Mouse (Mus musculus) embryonic stem cell, embryonic (primary cell): Measurements from ENCODE around the gene Arid5b.

Source experiments
- CTCF ChIA-PET, 4 experiments: fragments of 300-600 bp in 2 of 4; fragments of 350-600 bp in 2 of 4; sonication (Branson Sonifier 250); formaldehyde crosslinking; loops; one replicate each; lab custom pipeline; 2022; ENCODE audit warnings: inconsistent platforms in 2 of 4; lab: Charles Lee
- POLR2A ChIA-PET, 4 experiments: fragments of 300-600 bp in 2 of 4; fragments of 350-600 bp in 2 of 4; sonication (Branson Sonifier 250); formaldehyde crosslinking; loops; one replicate each; lab custom pipeline; 2022; ENCODE audit warnings: antibody characterized with exemption in 4 of 4, inconsistent platforms in 1 of 4; lab: Charles Lee

Gene Arid5b

GRCm38 (mm10) chr10:68222676-68223075 lies 55.9 kb downstream of the Arid5b start:
- ChIA-PET POLR2A (interaction anchor here in 3 of 4 experiments (0.5 to 2.3 kb wide), 11 partner anchors 9 to 1618 kb away, joined by 3 to 17 read pairs (median 3); no protein-coding TSS in a partner anchor), CTCF (no interaction called here)

DNA sequence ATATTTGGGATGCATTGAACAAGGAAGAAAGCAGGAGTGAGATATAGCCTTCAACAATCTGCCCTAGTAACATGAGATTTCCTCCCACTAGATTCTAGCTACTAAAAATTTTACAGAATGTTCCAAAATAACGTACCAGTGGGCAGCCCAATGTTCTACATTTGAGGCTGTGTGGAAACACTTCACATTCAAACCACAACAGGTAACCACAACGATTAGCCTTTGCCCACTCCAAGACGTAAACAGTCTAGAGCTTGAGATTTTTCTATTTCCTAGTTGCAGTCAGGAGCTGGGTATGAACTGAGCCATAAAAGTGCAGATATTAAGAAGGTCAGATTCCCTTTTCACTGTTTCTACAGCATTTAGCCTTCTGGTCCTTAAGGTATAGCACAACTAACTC lies 56.5 kb downstream of the Arid5b start:
- CTCF ChIA-PET, result interaction anchor here in 1 of 4 experiments (0.7 kb wide), 1 partner anchor 11 kb away, joined by 3 read pairs; no protein-coding TSS in a partner anchor
- POLR2A ChIA-PET, result interaction anchor here (0.5 to 2.3 kb wide), 16 partner anchors 8 to 1619 kb away, joined by 3 to 17 read pairs (median 3); no protein-coding TSS in a partner anchor

DNA sequence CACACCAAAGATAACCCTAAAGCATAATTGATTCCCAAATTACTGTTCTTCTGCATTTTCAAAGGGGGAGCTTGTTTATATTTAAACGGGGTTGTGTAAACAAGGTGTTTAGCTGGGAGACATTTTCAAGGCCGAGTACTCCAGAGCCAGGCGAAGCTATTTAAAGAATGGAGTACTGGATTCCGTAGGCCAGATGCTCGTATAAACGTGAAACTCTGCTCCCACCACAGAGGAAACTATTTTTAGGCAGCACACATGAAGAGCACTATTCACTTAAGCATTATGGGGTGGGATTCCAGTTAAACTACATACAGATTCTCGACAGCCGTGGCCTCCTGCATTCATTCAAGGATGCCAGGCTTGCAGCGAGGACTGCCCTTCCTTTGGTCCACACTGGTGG lies 59.2 kb downstream of the Arid5b start:
- CTCF ChIA-PET, result interaction anchor here in 1 of 4 experiments (1.0 kb wide), 1 partner anchor 48 kb away, joined by 3 read pairs; no protein-coding TSS in a partner anchor

GRCm38 (mm10) chr10:68218678-68219077 lies 59.9 kb downstream of the Arid5b start:
- POLR2A ChIA-PET, result interaction anchor here in 1 of 4 experiments (1.0 to 1.3 kb wide), 3 partner anchors 8 to 20 kb away, joined by 3 to 4 read pairs (median 3); no protein-coding TSS in a partner anchor
- CTCF ChIA-PET, result interaction anchor here in 1 of 4 experiments (1.0 kb wide), 1 partner anchor 47 kb away, joined by 3 read pairs; no protein-coding TSS in a partner anchor

More for the DNA sequence above, 59.2 kb downstream of the Arid5b start:
- POLR2A ChIA-PET, result interaction anchor here in 2 of 4 experiments (1.0 to 1.7 kb wide), 4 partner anchors 7 to 57 kb away, joined by 3 to 5 read pairs (median 4); no protein-coding TSS in a partner anchor

DNA sequence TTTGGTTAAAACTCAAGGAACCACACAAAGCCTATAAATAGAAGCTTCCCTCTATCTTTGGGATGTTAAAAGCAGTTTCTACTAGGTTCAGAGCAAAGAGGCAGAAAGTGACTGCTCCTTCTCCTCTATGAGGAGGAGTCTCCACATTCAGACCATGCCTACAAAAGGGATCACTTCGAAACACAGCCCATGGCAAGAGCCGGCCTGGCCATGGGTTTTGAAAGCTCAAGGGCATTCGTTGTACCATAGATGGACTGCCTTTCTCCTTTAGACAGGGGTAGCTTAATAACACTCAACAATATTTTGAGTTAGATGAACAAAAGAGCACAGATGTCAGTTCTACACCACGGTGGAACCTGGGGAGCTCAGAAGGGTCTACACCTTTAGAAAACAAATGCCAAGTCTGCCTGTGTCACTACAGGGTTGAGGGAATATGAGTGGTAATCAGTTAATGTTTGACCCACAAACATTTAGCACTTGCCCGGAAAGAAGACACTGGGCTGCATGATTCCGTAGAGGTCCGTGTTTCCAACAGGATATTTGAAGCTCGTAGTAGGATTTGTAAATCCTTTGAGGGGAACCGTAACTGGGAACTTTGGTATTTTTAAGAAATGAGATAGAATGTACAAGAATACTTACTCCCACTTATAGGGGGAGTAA lies 63.6 kb downstream of the Arid5b start:
- ChIA-PET POLR2A (interaction anchor here in 1 of 4 experiments (0.6 to 1.3 kb wide), 8 partner anchors 12 to 170 kb away, joined by 3 to 8 read pairs (median 3); no protein-coding TSS in a partner anchor), CTCF (interaction anchor here in 3 of 4 experiments (0.6 to 0.9 kb wide), 3 partner anchors 61 to 68 kb away, joined by 3 to 4 read pairs (median 4); no protein-coding TSS in a partner anchor)

DNA sequence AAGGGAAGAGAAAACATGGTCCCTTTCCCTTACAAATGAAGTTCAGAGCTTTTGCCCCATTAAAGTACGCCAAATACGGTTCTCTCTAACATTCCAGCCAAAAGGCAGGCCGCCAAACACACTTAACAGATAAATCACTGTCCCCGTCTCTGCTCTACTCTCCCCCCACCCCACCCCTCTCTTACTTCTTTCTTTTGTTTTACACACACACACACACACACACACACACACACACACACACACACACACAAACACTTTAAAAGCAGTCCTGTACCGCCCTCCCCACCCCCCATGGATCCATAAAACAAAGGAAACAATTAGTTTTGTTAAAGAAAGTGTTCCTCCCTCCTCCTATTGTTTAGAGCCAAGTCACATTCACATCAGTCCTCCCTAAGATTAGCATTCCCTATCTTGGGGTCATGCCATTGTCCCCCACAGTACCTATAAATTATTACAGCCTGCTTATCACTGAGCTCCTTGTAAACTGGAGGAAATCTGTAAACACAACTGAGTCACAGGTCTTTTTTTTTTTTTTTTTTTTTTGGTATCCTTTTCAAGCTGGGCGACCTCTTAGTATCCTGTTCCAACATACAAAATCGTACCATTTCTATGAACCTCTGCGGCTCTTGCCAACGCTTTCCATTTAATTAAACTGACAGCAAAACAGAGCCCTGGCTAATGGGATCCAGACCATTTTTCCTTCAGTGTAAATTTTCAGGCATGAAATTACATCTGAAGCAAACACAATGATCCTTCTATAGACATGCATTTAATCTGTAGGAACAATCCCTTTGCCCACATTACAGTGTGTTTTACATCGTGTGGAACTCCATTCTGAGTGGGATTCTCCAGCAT lies 66.3 kb downstream of the Arid5b start:
- POLR2A ChIA-PET, result interaction anchor here (0.6 to 2.5 kb wide), 33 partner anchors 8 to 745 kb away, joined by 3 to 17 read pairs (median 4); no protein-coding TSS in a partner anchor
- CTCF ChIA-PET, result interaction anchor here in 3 of 4 experiments (0.5 to 0.8 kb wide), 5 partner anchors 12 to 168 kb away, joined by 3 to 5 read pairs (median 4); no protein-coding TSS in a partner anchor

DNA sequence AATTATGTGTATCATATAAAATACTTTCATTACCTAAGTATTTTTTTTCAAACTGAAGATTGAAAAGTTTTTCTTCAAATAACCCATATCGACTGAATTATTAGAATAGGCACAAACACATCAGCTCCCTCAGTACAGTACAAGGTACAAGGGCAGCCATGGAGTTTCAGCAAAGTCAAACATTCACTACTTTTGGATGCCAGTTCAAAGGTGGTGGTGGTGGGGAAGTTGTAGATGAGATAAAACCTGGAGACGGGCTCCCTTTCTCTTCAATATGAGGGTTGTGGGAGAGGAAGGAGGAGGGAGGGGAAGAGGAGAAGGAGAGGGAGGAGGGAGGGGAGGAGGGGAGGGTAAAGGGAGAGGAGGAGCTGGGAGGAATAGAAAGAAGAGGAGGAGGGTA lies 67.0 kb downstream of the Arid5b start:
- POLR2A ChIA-PET, result interaction anchor here in 3 of 4 experiments (0.7 to 2.5 kb wide), 19 partner anchors 8 to 1201 kb away, joined by 3 to 17 read pairs (median 4); no protein-coding TSS in a partner anchor

DNA sequence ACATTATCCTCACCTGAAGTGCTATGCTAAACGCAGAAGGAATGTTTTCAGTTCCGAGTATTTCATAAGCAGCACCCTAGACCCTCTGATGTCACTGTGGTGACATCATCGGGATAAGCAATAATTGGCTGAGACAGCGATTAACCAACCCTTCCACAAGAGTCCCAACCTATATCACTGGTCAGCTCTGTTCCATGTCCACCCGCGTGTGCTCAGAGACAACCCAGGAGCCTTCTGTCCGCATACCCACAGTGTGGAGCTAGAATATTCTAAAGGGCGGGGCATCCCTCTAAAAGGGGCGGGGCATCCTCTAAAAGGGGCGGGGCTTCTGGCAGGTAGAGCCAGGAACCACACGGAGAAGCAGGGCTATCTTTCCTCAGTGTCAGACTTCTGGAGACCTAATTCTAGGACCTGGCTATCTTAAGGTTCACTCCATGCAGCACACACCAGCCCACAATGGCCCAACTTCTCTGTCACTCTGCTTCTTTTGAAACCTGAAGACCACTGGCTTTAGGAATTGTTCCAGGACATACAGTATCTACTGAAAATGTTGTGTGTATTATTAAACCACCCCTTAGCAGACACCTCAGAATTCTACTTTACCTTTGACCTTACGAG lies 68.4 kb downstream of the Arid5b start:
- POLR2A ChIA-PET, result interaction anchor here in 3 of 4 experiments (0.5 to 0.9 kb wide), 7 partner anchors 14 to 194 kb away, joined by 3 to 4 read pairs (median 3); no protein-coding TSS in a partner anchor
- CTCF ChIA-PET, result interaction anchor here in 1 of 4 experiments (0.5 kb wide), 1 partner anchor 72 kb away, joined by 6 read pairs; no protein-coding TSS in a partner anchor

More for the DNA sequence above, 67.0 kb downstream of the Arid5b start:
- CTCF ChIA-PET, result interaction anchor here in 2 of 4 experiments (0.5 to 0.8 kb wide), 3 partner anchors 19 to 71 kb away, joined by 3 to 5 read pairs (median 3); no protein-coding TSS in a partner anchor

DNA sequence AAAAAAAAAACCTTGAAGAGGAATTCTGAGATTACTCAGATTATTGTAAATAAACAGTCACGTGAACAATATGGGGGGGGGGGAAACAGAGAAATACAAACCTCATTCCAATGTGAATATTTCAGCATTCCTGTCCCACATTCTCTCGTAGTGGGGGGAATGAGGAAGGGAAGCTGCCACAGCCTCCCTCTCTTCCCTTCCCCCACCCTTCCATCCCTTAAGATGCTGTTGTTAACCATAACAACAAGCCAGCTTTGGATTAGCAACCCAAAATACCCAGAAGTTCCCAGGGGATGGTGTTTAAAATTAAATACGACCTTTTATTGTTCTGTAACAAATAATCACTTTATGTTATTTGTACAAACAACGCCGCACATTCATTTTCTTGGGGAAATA lies 69.9 kb downstream of the Arid5b start:
- ChIA-PET POLR2A (interaction anchor here in 3 of 4 experiments (0.6 to 1.6 kb wide), 12 partner anchors 11 to 1143 kb away, joined by 3 to 5 read pairs (median 4); no protein-coding TSS in a partner anchor), CTCF (no interaction called here)

DNA sequence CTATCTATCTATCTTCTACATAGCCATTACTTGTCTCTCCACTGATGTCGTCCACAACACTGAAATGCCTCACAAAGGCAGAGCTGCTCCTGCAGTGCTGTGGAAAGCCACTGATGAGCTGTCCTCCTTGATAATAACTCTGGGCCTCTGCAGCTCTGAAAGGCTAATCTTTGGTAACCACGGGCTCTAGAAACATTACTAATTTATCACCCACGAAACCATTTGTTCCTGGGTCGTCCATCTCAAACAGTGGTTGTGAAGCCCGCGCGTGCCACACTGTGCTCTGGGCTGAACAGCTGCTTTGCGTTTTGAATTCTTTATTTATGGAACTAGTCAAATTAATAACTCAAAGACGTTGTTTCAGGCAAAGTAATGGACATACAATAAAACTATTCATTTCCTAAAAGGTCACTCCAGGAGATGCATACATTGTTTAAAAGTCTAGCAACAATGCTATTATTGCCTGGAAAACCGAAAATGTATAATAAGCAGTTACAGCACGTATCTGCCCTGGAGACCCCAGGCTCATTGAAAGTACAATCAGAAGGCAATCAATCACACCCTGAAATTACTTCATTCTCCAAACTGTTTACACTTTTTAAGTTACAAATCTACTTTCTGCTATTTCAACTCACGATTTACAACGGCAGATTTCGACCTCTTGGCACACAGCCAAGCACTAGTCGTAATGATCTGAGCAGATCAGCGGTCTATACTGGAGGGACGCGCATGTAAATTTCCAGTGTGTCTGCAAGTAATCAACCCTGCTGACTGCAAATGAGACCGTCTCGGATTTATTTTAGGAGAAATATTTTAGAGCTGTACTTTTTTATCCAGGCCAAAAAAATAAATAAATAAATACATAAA lies 70.5 kb downstream of the Arid5b start:
- ChIA-PET POLR2A (interaction anchor here in 3 of 4 experiments (0.6 to 1.6 kb wide), 13 partner anchors 11 to 1144 kb away, joined by 3 to 5 read pairs (median 3); no protein-coding TSS in a partner anchor), CTCF (no interaction called here)

- ChIA-PET POLR2A (interaction anchor here in 2 of 4 experiments (0.9 to 3.6 kb wide), 3 partner anchors 10 to 29 kb away, joined by 3 to 12 read pairs (median 3); no protein-coding TSS in a partner anchor), CTCF (interaction anchor here in 1 of 4 experiments (0.6 kb wide), 1 partner anchor 79 kb away, joined by 4 read pairs; no protein-coding TSS in a partner anchor)
Observed at GRCm38 (mm10) chr10:68204391-68204790, 74.1 kb downstream of the Arid5b start.

DNA sequence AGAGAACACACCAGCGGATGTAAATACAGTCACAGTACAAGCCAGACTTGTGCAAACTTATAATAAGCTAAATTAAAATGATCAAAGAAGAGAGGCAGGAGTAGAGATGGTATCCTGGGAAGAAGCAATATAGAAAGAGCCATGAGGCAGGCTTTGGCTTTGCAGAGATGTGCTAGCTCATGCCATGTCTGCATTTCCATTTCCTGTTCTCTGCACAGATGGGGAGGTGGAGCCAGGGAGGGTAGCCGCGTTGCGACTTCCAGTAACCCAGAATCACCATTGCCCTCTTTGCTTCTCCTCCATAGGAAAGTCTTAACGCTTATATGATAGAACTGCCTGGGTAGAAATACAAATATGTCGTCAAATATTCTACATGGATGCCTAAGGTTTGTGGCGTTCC lies 74.7 kb downstream of the Arid5b start:
- ChIA-PET POLR2A (interaction anchor here in 2 of 4 experiments (0.9 to 3.6 kb wide), 5 partner anchors 8 to 30 kb away, joined by 3 to 12 read pairs (median 5); no protein-coding TSS in a partner anchor), CTCF (interaction anchor here in 1 of 4 experiments (0.6 kb wide), 1 partner anchor 79 kb away, joined by 4 read pairs; no protein-coding TSS in a partner anchor)

GRCm38 (mm10) chr10:68203322-68203721 lies 75.2 kb downstream of the Arid5b start:
- ChIA-PET CTCF (no interaction called here), POLR2A (interaction anchor here in 2 of 4 experiments (0.9 to 3.6 kb wide), 10 partner anchors 9 to 80 kb away, joined by 3 to 12 read pairs (median 4); no protein-coding TSS in a partner anchor)

DNA sequence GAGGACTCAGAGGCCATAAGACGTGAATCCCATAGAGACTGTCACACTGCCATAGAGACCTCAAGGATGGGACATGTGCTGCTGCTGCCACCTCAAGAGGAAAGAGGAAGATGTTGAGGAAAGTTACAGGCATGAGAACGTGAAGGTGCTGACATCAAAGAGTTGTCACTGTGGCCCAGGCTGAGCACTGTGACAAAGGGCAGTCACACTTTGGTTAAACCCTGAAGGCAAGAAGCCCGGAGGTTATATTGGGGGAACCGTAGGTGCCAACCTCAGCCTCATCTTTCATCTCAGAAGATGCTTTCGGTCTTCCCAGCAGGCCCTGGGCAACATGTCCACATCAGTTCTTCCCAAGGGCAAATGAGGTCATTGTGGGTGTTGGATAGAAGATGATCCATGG lies 79.1 kb downstream of the Arid5b start:
- CTCF ChIA-PET, result no interaction called here
- POLR2A ChIA-PET, result no interaction called here

DNA sequence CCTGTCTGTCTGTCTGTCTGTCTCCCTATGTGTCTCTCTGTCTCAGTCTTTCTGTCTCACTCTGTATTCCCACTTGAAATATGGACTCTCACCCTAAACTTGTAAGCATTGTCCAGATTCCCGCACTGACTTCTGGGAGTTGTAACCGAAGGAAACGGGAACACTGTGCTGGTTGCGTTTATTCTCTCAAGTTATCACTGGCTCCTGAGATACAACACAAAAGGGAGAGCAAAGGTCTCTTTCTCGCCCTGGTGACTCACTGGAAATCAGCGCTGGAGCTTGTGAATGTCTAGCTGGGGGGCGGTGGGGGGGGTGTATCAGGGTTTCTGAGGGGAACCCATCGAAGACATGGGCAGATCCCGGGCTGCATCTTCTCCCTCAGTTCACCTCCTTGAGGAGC lies 82.2 kb downstream of the Arid5b start:
- POLR2A ChIA-PET, result interaction anchor here in 3 of 4 experiments (0.5 to 4.6 kb wide), 4 partner anchors 14 to 80 kb away, joined by 3 to 36 read pairs (median 4); no protein-coding TSS in a partner anchor

GRCm38 (mm10) chr10:68193561-68193960 lies 85.0 kb downstream of the Arid5b start:
- ChIA-PET CTCF (no interaction called here), POLR2A (interaction anchor here in 2 of 4 experiments (0.6 to 4.6 kb wide), 3 partner anchors 11 to 1159 kb away, joined by 3 to 36 read pairs (median 3); partner anchors contain the start of gene Cdk1 (in 1 of the 2))

More for the DNA sequence above, 82.2 kb downstream of the Arid5b start:
- CTCF ChIA-PET, result interaction anchor here in 2 of 4 experiments (0.7 to 1.0 kb wide), 2 partner anchors 87 to 183 kb away, joined by 3 to 4 read pairs; no protein-coding TSS in a partner anchor
